Mouse (Mus musculus) erythroid progenitor cell, adult 5-6 weeks (primary cell): ENCODE results near the gene Slc25a13. TPM values are rescaled to one million over a fixed set of nuclear protein-coding genes. Genes with fewer than 3 reads are reported as not detected.

Source experiments
- ATAC-seq: replicated peaks from 2 replicates; pipeline ENCODE4 v1.8.0; 2016; ENCODE audit warnings: moderate number of reproducible peaks, mild to moderate bottlenecking, moderate TSS enrichment, inconsistent platforms; ENCODE audit not compliant: poor library complexity, low FRiP score, severe bottlenecking
- total RNA-seq, 2 experiments: library from RNA; stranded (forward) in 1 of 2; stranded (reverse) in 1 of 2; fragments of 150-400 nt in 1 of 2; fragments of 186-747, 209-891 nt in 1 of 2; gene quantifications; 2 replicates each; pipeline versions ENCODE4 v1.2.3 to v1.2.4; 2015 to 2017; ENCODE audit warnings: low replicate concordance in 2 of 2

The Slc25a13 gene
- total RNA-seq (2015; ENCODE audit: low replicate concordance) (1.4 and 4.2 TPM in 2 replicates), total RNA-seq (2017; ENCODE audit: low replicate concordance) (0.38 and 1.3 TPM in 2 replicates)

GRCm38 (mm10) chr6:6216507-6217285 is at the start of gene Slc25a13:
Gene Slc25a13 (minus strand): TSS chr6:6217173.
- ATAC-seq: no peak

DNA sequence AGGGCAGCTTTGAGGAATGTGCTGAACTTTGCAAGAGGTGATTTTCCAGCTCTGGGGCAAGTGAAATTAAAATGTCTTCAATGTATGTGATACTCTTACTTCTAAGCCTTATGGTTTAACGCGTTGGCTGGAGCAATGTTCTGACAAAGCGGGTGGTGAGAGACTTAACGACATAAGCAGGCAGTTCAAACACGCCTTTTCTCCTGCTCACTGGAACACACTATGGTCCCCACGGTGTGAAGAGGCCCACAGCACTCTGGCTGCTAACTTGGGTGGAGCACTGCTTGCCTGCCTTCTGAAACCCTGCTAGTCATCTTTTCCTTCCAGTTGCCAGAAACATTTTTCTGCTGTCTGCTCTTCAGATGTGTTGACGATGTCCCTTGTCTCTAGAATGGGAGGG is 48.8 kb upstream of the Slc25a13 start:
- ATAC-seq: no peak

DNA sequence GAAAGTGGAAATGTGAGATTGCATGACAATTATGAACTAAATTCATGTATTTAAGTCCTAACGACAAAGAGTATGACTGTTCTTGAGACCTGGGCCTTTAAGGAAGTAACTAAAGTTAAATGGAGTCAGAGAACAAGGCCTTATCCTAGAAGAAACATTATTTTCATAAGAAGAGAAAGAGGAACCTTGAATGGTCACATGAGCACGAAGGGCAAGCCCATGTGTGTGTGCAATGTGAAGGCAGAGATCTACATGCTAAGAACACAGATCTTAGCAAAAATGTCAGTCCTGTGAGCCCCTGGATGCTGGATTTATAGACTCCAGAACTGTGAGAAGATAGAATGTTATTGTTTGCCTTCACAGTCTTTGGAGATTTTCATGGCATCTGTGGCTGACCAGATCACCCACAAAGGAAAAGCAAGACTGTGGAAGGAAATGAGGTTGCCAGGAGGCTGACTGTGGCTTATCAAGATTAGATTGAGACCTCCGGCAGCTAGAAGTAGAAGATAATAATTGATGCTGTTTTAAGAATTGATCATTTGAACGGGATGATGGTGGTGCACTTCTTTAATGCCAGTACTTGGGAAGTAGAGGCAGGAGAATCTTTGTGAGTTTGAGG is 46.4 kb upstream of the Slc25a13 start:
- ATAC-seq: no peak

DNA sequence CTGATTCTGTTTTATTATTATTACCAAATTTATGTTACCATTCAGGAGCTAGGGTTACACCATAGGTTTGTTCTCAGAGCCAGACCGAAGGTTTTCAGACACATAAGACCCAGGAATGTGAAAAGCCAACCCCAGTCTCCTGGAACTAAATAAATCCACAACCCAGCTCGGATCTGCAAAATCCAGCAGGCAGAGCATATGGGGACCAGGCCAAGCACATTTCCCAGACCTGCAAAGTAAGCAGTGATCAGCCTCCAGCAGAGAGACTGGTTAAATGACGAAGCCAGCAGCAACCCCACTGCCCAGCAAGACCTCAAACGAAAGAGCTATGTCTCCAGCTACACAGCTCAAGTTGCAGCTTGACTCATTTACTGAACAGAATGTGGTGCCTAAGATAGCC is 43.9 kb upstream of the Slc25a13 start:
- ATAC-seq: no peak

- no peak for ATAC-seq
These were observed 31.5 kb upstream of the Slc25a13 start for GRCm38 (mm10) chr6:6248500-6248899.

DNA sequence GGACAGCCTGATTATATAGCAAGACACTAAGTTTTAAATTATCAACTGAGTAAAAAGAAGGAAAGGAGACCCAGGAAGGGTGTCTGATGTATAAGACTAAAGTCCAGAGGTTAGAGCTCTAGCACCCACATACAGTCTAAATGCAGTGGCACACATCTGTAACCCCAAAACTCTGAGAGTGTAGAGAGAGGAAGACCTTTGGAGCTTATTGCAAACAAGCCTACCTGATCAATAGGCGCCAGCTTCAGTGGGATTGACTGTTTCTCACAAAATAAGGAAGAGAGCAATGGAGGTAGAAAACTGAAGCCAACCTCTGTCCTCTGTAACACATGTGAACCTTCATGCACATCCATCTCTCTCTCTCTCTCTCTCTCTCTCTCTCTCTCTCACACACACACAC is 26.9 kb upstream of the Slc25a13 start:
- no peak for ATAC-seq

GRCm38 (mm10) chr6:6242114-6242513 is 25.1 kb upstream of the Slc25a13 start:
- ATAC-seq: no peak

GRCm38 (mm10) chr6:6236788-6237298 is 19.9 kb upstream of the Slc25a13 start:
- ATAC-seq: no peak

GRCm38 (mm10) chr6:6230262-6230661 is 13.3 kb upstream of the Slc25a13 start:
- ATAC-seq: no peak

GRCm38 (mm10) chr6:6222721-6223120 is 5.7 kb upstream of the Slc25a13 start:
- ATAC-seq: no peak

- no peak for ATAC-seq
These were observed 3.6 kb upstream of the Slc25a13 start for GRCm38 (mm10) chr6:6220574-6220973.

DNA sequence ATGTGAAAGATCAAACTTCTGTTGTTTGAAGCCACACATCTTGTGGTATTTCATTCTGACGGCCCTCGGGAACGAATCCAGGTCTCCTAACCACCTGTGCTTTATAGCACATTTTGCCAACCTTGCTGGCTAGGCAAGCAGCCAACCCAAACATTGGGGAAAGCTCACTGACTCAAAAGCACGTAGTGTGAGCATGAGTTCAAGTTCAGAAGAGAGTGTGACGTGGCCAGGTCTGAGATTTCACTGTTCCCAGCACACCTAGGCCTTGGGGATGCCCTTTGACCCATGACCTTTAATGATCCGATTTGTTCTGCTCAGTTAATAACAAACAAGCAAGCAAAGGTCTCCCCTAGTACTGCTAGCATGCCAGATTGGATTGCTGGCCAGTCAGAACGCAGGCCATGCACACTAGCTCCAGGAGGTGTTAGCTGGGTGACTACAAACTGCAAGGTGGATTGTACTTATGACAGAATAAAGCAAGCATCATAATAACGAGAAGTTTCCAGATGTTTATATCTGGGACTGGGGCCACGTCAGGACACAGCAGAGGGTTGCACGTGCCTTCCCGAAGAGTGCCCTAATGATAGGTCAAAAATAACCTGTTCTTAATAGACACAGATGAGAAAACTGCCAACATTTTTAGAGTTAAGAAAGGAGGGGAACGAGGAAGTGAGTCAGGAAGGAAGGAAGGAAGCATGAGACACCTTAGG is 2.8 kb upstream of the Slc25a13 start:
- no peak for ATAC-seq

DNA sequence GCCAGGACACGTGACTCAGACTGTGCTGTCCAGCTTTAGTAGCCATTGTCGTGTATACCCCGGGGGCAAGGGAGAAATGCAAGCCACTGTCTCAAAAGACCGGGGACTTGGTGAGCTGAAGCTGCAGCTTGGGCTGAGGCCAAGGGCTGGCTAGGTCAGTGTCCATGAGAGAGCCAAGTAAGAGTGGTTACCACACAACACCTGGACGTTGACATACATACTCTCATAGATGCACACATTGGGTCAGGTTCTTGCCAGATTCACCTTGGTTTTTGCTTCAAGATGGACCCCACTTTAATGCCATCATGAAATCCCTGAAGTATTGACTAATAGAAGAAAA is 283 bp upstream of the Slc25a13 start:
- no peak for ATAC-seq

GRCm38 (mm10) chr6:6216120-6216506 is 860 bp downstream of the Slc25a13 start:
- no peak for ATAC-seq

- no peak for ATAC-seq
These were observed 4.3 kb downstream of the Slc25a13 start for GRCm38 (mm10) chr6:6212360-6213310.

- no peak for ATAC-seq
These were observed 5.0 kb downstream of the Slc25a13 start for GRCm38 (mm10) chr6:6211958-6212357.

DNA sequence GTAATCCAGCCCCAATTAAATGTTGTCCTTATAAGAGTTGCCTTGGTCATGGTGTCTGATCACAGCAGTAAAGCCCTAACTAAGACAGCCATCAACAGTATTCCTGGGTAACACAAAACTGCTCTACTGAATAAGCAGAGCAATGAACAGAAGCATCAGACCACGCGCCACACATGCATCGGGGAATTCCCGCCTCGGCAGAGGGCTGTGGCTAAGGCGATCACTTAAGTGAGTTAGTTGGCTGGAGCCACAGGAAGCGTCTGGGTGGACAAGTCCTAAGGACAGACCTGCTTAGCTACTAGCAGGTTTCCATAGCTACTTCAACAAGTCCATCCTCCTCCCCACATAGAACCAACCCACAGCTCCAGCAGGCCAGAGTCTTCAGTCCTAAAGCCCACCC is 6.3 kb downstream of the Slc25a13 start:
- no peak for ATAC-seq

DNA sequence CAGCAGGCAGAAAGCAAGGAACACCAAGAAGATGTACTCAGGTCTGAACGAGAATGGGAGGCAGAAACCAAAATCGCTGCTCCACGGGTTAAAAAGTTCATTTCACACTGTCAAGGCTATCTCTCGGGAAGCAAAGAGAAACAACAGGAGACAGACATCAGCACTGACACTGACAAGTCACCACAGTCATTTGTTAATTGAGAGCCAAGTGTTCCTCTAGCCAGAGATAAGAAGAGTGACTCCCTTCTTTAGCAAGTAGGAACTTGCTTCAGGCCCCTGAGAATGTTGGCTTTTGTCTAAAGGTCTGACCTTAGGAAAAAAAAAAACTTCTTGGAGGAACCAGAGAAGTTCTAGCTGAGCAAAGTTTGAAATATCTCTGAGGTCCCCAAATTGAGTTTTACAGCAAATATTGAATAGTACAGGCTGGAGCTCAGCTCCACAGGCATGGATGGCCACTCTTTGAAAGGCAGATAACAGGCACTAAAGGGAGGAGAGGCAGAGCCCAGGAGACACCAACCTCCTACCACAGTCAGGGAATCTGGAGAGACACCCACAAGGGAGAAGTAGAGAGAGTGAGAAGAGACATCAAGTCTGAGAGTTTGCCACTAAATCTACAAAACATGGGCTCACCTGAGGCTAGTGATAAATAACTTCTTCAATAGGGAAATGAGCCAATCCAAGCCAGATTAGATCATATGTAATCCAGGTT is 8.5 kb downstream of the Slc25a13 start:
- ATAC-seq: no peak

GRCm38 (mm10) chr6:6207836-6208235 is 9.1 kb downstream of the Slc25a13 start:
- ATAC-seq: no peak
